Mouse (Mus musculus) kidney, embryonic 15.5 days (tissue): ENCODE results near the gene Spi1. TPM values are rescaled to one million over a fixed set of nuclear protein-coding genes. Genes with fewer than 3 reads are reported as not detected.
A peak's percentile ranks its signal among the peaks of the same experiment; 100 is the strongest.

ENCODE experiments used
- ATAC-seq: fragments of 200-750 bp; cut with Nextera tagmentation; replicated peaks from 2 replicates; pipeline ENCODE4 v1.8.0; 2017; ENCODE audit warnings: moderate TSS enrichment; ENCODE audit not compliant: low FRiP score
- H3K27ac ChIP-seq: fragments of 300-500 bp; sonication (generic); 2 replicates; pipeline ENCODE4 v1.5.1; 2015; ENCODE audit warnings: mild to moderate bottlenecking, inconsistent platforms
- H3K27me3 ChIP-seq: fragments of 300-500 bp; sonication (generic); 2 replicates; pipeline ENCODE4 v1.6.1; 2015; ENCODE audit warnings: inconsistent platforms
- H3K36me3 ChIP-seq: fragments of 300-500 bp; sonication (generic); 2 replicates; pipeline ENCODE4 v1.6.1; 2015; ENCODE audit warnings: inconsistent platforms
- H3K4me1 ChIP-seq: fragments of 300-500 bp; sonication (generic); 2 replicates; pipeline ENCODE4 v1.6.1; 2015; ENCODE audit warnings: inconsistent platforms
- H3K4me2 ChIP-seq: fragments of 300-500 bp; sonication (generic); 2 replicates; pipeline ENCODE4 v1.6.1; 2015; ENCODE audit warnings: moderate library complexity, mild to moderate bottlenecking, inconsistent platforms
- H3K4me3 ChIP-seq: fragments of 300-500 bp; sonication (generic); replicated peaks from 2 replicates; pipeline ENCODE4 v1.5.1; 2015; ENCODE audit warnings: mild to moderate bottlenecking, inconsistent platforms
- H3K9ac ChIP-seq: fragments of 300-500 bp; sonication (generic); 2 replicates; pipeline ENCODE4 v1.6.1; 2015; ENCODE audit warnings: mild to moderate bottlenecking, inconsistent platforms
- H3K9me3 ChIP-seq: fragments of 300-500 bp; sonication (generic); replicated peaks from 2 replicates; pipeline ENCODE4 v1.6.1; 2016; ENCODE audit warnings: inconsistent platforms
- WGBS: fragments of 180-500 bp; shearing (Covaris S2); methylation state at CpG from one replicate; pipeline ENCODE4 v1.1.7; 2015; ENCODE audit warnings: mixed read lengths; 5-methylcytosine and 5-hydroxymethylcytosine counted together
- polyA plus RNA-seq: library from polyadenylated mRNA; unstranded; fragments of >200 nt; fragmentation: Nextera tagmentation; extraction: Ambion mirVana; gene quantifications from 2 replicates; pipeline ENCODE4 v1.2.1, GENCODE M21; 2015

Spi1 gene
- polyA plus RNA-seq, 1 experiment from 2014 or later, result 5.4 TPM

DNA sequence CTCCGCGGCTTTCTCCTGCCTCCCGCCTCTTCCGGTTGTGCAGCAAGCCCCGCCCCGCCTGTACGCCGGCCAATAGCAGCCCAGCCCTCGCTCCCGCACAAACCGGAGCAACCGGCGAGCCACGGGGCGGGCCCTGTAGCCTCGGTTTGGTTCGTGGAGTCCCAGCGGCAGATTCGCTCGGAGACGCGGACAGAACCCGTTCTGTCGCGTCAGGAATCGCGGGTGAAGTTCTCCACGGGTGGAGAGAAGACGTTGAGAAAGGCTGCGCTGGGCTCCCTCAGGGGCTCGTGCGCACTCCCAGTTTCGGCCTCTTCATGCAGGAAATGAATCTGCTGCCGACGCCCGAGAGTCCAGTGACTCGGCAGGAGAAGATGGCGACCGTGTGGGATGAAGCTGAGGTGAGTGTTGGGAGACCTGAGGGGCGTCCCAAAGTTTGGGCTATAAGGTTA lies 28.2 kb upstream of the Spi1 start, which contains the start of gene Psmc3:
Gene Psmc3, plus strand, starts transcription at position 76 of the 449 bp plus-strand sequence.
- peaks cover 15% of the 10 kb centered on the region for H3K4me1 ChIP-seq
- H3K4me2 ChIP-seq, result peak within 1 kb of the TSS; percentile 84
- peaks cover 43% of the 10 kb centered on the region for H3K36me3 ChIP-seq
- peak within 1 kb of the TSS; percentile 91 for H3K4me3 ChIP-seq
- no peaks in the 10 kb centered on the region for H3K9me3 ChIP-seq
- no peaks in the 10 kb centered on the region for H3K27me3 ChIP-seq
- peak; percentile 99 for ATAC-seq
- under 1% methylated on average over 40 of the region's 40 CpGs for WGBS
- peak within 1 kb of the TSS; percentile 80 for H3K9ac ChIP-seq
- peak within 1 kb of the TSS; percentile 89 for H3K27ac ChIP-seq

DNA sequence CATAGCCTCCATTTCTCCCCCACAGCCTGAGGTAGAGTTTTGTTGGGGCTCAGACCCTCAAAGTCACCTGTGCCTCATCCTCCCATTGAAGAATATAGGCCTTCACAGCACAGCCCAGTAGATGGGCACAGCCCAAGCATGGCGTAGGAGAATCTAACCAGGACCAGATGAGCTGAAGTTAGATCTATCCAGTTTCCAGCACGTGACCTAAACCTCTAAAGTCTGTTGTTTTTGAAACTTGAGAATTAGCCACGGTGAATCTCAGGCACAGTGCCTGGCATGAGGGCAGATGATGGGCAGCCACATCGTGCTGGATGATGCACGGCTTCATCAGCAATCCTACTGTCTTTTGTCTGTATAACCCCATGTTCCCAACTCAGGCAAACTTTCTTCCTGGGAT lies 23.8 kb upstream of the Spi1 start:
- 51% methylated on average over 5 of the region's 5 CpGs for WGBS
- Histone ChIP-seq H3K9me3 (no peaks in the 10 kb centered on the region), H3K27me3 (no peaks in the 10 kb centered on the region), H3K4me1 (peaks cover 17% of the 10 kb centered on the region), H3K9ac (no peak overlapping the region), H3K4me3 (no peak overlapping the region), H3K4me2 (no peak overlapping the region), H3K27ac (no peak overlapping the region), H3K36me3 (peaks cover 87% of the 10 kb centered on the region)
- ATAC-seq, result no peak

DNA sequence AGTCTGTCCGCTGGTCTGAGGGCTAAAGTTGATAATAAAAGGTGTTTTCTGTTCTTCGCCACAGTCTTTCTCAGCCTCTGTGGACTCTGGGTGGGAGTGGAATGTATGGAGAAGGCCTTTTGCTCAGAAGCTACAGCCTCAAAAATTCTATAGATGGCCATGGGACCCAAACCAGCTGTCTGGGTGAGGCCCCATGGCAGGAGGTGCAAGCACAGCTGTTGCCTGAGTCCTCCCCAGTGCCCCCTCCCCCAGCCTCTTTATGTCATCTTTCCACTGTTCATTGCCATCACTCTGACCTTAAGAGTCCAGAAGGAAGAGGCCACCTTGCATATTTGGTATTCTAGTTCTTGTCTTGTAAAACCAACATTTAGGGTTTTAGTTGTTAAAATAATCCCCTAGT lies 22.8 kb upstream of the Spi1 start:
- ATAC-seq, result no peak
- H3K27me3 ChIP-seq, result no peaks in the 10 kb centered on the region
- WGBS, result 92% methylated on average over 2 of the region's 2 CpGs
- no peak overlapping the region for H3K4me3 ChIP-seq
- no peak overlapping the region for H3K4me2 ChIP-seq
- no peak overlapping the region for H3K9ac ChIP-seq
- H3K27ac ChIP-seq, result no peak overlapping the region
- no peaks in the 10 kb centered on the region for H3K9me3 ChIP-seq
- peaks cover 17% of the 10 kb centered on the region for H3K4me1 ChIP-seq
- H3K36me3 ChIP-seq, result peaks cover 97% of the 10 kb centered on the region

DNA sequence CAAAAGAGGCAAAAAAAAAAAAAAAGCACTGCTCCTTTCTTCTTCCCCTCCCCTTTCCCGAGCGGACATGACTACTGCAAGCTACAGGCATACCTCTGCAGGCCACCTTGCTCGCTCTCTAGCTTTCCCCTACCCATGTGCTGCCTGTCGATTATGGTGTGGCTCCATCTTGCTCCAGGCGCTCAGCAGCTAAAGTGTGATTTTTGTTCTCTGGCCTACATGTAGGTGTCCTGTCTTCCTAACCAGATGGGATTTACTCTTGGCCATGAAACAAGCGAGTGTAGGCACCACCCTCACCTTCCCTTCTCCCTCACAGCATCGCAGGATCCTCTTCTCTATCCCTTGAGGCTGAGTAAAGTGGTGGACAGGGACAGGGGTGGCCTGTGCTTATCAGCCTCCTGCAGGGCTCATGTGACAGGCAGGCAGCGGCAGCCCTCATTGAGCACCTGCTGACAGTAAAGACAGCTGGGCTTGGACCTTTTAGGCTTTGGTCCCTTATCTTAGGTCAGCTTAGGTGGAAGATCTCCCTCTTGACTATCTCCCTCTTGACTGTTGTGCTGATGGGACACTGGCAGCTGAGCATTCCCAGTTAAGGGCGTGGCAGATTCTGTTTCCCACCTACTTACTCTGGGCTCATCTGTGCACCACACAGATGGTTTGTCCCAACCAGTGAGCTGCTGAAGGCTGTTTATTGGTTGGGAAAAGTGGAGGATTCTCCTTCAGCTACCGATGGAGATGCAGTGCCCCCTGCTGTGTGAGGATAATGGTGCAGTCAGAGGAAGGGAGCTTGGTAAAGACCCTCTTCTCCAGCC lies 21.4 kb upstream of the Spi1 start:
- Histone ChIP-seq H3K9ac (no peak overlapping the region), H3K36me3 (peaks cover 98% of the 10 kb centered on the region), H3K27ac (no peak overlapping the region), H3K4me1 (peaks cover 7% of the 10 kb centered on the region), H3K4me3 (no peak overlapping the region), H3K4me2 (no peak overlapping the region), H3K9me3 (no peaks in the 10 kb centered on the region), H3K27me3 (no peaks in the 10 kb centered on the region)
- ATAC-seq, result peak; percentile 28; the same call in 1 of the 2 replicates
- WGBS, result 83% methylated on average over 10 of the region's 10 CpGs

DNA sequence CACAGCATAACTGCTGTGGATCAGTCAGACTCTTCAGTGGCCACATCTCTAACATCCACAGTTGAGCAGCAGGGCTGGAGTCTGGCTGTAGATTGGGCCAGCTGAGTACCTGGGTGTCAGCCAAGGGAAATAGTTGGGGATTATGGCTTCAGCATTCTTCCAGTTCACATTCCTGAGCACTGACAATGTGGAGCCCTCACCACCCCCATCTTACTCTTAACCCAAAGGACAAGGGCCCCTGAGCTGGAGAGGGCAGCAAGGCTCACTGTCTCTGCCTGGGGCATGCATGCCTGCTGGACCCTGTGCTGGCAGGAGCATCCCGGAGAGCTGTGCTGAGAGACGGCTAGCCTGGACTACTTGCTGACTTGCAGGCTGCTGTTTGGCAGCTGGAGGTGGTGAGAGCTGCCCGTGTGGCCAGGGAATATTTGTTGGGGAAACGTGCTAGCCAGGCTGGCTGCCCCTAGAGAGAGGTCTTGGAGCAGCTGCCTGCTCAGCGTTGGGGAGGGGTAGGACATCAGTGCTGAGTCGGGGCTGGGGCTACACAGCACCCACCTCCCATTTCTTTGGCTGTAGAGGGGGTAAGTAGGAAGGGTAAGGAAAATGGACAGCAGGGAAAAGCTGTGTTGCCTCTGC lies 20.2 kb upstream of the Spi1 start:
- Histone ChIP-seq H3K9ac (no peak overlapping the region), H3K9me3 (no peaks in the 10 kb centered on the region), H3K27ac (peak overlapping the region; percentile 56), H3K4me3 (no peak overlapping the region), H3K36me3 (peaks cover 93% of the 10 kb centered on the region), H3K4me2 (no peak overlapping the region), H3K4me1 (peaks cover 7% of the 10 kb centered on the region), H3K27me3 (no peaks in the 10 kb centered on the region)
- WGBS, result 69% methylated on average over 6 of the region's 6 CpGs
- peak; percentile 47 for ATAC-seq

DNA sequence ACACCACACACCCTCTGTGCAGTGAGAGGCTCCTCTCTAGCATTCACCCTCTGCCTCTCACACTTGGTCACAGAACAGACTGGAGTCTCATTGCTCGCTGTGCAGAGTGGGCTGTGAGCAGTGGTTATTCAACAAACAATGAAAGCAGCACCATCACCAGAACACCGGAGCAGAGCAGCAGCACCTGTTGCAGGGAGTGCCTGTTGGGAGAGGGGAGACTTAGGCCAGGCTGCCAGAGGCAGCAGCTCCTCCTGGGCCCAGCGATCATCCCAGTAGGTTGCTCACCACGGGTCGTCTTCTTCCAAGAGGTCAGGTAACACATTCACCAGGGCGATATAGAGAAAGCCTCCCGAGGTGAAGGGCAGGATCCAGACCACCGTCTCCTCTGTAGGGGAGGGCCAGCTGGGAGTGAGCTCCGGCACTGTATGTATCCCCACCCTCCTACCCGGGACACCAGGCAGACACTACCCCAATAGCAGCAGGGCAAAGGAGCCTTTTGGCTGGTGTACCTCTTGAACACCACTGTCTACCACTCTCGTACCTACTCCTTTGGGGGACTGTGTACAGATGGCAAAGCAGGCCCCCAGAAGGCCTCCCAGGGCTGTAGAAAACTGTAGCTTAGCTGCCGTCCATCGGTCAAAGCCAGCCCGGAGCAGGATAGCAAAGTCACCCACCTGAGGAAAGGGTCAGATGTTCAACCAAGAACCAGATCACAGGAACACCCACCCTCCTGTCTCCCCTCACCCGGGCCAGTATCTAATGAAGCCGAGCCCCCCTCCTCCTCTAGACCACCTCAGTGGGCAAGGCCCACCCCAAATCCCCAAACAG lies 19.2 kb upstream of the Spi1 start:
- ATAC-seq, result no peak
- no peak overlapping the region for H3K4me2 ChIP-seq
- H3K9me3 ChIP-seq, result no peaks in the 10 kb centered on the region
- no peaks in the 10 kb centered on the region for H3K27me3 ChIP-seq
- H3K4me1 ChIP-seq, result peaks cover 7% of the 10 kb centered on the region
- 88% methylated on average over 16 of the region's 16 CpGs for WGBS
- H3K9ac ChIP-seq, result no peak overlapping the region
- H3K36me3 ChIP-seq, result peaks cover 87% of the 10 kb centered on the region
- H3K27ac ChIP-seq, result peak overlapping the region; percentile 56; the same call in 1 of the 2 replicates
- no peak overlapping the region for H3K4me3 ChIP-seq

DNA sequence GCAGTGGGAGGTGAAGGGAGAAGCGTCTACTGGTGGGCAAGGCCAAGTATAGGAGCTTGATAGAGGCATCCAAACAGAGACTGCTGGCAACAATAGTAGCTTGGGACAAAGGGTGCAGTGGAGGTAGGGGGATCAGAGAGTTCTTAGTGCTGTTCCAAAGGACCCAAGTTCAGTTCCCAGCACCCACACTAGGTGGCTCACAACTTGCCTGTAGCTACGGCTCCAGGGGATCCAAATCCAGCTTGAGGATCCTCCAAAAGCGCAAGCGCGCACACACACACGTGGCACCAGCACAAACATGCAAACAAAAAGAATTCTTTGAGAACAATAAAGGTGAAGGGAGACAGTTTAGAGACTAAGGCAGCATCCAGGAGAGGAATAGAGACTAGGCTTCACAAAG lies 18.0 kb upstream of the Spi1 start:
- Histone ChIP-seq H3K4me2 (no peak overlapping the region), H3K9me3 (no peaks in the 10 kb centered on the region), H3K4me1 (peaks cover 18% of the 10 kb centered on the region), H3K4me3 (no peak overlapping the region), H3K9ac (no peak overlapping the region), H3K36me3 (peaks cover 75% of the 10 kb centered on the region), H3K27me3 (no peaks in the 10 kb centered on the region), H3K27ac (no peak overlapping the region)
- WGBS, result 89% methylated on average over 6 of the region's 6 CpGs
- ATAC-seq, result no peak

DNA sequence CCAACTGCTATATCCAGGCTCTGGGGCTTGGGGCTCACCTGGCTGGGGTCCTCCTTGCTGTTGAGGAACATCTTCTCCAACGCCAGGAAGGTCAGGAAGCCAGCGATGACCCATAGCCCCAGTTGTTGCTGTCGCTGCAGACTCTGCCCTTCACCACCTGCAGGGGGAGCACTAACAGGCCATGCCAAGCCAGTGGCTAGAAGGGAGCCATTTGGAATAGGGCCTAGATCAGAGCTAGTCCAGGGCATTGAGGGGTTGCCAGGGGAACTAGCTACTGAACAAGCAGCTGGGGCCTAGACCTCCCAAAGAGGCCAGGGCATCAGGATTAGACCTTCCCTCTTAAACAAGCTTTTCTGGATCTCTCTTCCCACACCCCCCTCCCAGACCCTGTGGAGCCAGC lies 16.6 kb upstream of the Spi1 start:
- Histone ChIP-seq H3K27me3 (no peaks in the 10 kb centered on the region), H3K4me1 (peaks cover 23% of the 10 kb centered on the region), H3K36me3 (peaks cover 62% of the 10 kb centered on the region), H3K4me3 (no peak overlapping the region), H3K27ac (no peak overlapping the region), H3K4me2 (no peak overlapping the region), H3K9ac (no peak overlapping the region), H3K9me3 (no peaks in the 10 kb centered on the region)
- WGBS, result 43% methylated on average over 3 of the region's 3 CpGs
- ATAC-seq, result no peak

DNA sequence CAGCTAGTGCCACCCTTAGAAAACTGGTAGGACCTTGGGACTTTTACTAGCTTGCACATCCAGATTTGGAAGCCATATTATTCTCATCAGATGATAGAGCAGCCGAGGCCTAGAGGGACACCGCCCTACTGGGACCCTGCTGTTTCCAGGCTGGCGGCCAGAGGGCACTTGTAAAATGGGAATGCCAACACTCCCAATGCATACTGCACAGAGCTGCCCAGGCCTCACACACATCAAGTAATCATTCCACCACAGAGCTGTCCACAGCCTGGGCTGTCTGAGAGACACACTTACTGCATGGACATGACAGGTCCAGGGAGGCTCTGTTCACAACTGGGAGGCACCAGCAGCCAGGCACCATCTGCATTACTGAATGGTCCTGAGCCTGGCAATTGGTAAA lies 15.7 kb upstream of the Spi1 start:
- H3K4me1 ChIP-seq, result peaks cover 31% of the 10 kb centered on the region
- no peaks in the 10 kb centered on the region for H3K9me3 ChIP-seq
- no peak overlapping the region for H3K4me3 ChIP-seq
- WGBS, result 82% methylated on average over 3 of the region's 3 CpGs
- H3K4me2 ChIP-seq, result no peak overlapping the region
- H3K36me3 ChIP-seq, result peaks cover 52% of the 10 kb centered on the region
- H3K27me3 ChIP-seq, result no peaks in the 10 kb centered on the region
- no peak overlapping the region for H3K27ac ChIP-seq
- no peak overlapping the region for H3K9ac ChIP-seq
- no peak for ATAC-seq

DNA sequence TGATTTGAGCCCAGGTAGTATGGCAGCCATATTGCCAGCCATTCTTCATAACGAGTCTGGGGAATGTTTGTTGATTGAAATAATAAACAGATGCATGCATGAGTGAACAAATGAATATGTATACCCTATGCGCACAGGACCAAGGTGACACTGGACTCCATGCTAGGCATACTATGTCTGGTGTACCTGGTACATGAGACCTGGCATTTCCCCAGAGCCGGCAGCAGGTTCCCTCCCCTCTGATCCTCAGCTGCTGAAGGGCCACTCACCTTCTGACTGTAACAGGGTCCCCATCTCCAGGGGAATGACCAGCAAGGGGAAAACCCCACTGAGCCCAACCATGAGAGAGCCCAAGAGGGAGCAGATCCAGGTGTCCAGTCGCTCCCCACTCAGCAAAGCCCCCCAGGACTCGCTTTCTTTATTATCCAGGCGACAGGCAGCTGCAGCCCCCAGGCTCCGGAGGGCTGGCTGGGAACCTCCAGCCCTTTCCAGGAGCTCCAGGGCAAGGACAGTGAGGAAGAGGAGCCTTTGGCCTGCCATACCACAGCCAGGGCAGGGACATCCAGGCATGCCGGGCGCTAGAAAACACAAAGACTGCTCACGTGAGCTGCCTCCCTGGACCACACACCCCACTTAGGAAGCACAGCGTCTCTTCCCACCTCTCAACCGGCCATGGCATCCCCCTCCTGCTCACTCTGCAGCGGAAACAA lies 13.9 kb upstream of the Spi1 start:
- H3K4me2 ChIP-seq, result peak overlapping the region; percentile 72
- H3K27me3 ChIP-seq, result no peaks in the 10 kb centered on the region
- H3K27ac ChIP-seq, result no peak overlapping the region
- H3K9me3 ChIP-seq, result no peaks in the 10 kb centered on the region
- H3K4me1 ChIP-seq, result peaks cover 24% of the 10 kb centered on the region
- H3K36me3 ChIP-seq, result peaks cover 34% of the 10 kb centered on the region
- WGBS, result 59% methylated on average over 13 of the region's 13 CpGs
- peak overlapping the region; percentile 72 for H3K4me3 ChIP-seq
- no peak for ATAC-seq
- H3K9ac ChIP-seq, result peak overlapping the region; percentile 32

DNA sequence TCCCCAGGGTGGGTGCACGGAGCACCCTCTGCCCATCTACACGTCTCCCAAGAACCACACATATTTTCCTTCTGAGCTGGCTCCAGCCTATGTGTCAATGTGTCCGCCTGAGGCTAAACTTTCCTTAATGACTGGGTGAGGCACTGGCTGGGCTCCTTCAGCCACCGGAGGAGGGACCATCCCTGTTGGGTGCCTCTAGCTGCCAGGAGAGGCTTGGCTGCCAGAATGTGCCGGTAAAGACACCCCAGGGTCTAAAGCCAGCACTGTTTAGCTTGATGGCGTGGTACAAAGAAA lies 13.4 kb upstream of the Spi1 start:
- ATAC-seq, result no peak
- no peaks in the 10 kb centered on the region for H3K9me3 ChIP-seq
- H3K4me2 ChIP-seq, result peak overlapping the region; percentile 72
- whole genome bisulfite sequencing, result 56% methylated on average over 6 of the region's 6 CpGs
- peaks cover 24% of the 10 kb centered on the region for H3K4me1 ChIP-seq
- H3K9ac ChIP-seq, result peak overlapping the region; percentile 32
- peaks cover 29% of the 10 kb centered on the region for H3K36me3 ChIP-seq
- no peaks in the 10 kb centered on the region for H3K27me3 ChIP-seq
- no peak overlapping the region for H3K27ac ChIP-seq
- peak overlapping the region; percentile 72 for H3K4me3 ChIP-seq
